Mouse (Mus musculus): ENCODE measurements around the gene Cadm4. TPM values are rescaled to one million over a fixed set of nuclear protein-coding genes. Genes with fewer than 3 reads are reported as not detected.

Cadm4 gene
- polyA plus RNA-seq, 1 experiment from 2014 or later, result 0.23 TPM

DNA sequence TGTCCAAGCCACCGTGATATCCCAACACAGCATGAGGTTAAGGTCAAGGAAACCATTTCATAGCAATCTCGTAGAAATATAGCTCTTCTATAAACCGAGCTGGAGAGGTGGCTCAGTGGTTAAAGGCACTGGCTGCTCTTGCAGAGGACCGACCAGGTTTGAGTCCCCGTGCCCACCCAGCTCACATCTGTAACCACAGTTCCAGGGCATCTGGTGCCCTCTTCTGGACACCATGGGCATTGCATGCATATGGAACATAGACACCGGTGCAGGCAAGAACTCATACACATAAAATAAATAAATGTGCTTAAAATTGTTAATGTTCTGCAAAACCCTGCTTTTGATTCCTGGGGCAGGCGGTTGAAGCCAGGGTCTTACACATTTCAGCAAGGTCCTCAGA, 8.9 kb upstream of the Cadm4 start:
- Histone ChIP-seq H3K27ac (ENCODE audit: low read depth, low read length) (no peak overlapping the region), H3K9ac (ENCODE audit: low read depth, low read length) (no peak overlapping the region), H3K36me3 (ENCODE audit: control insufficient read depth, insufficient read depth, low read length) (no peaks in the 10 kb centered on the region), H3K4me1 (ENCODE audit: control insufficient read depth, insufficient read depth, low read length) (no peaks in the 10 kb centered on the region), H3K9me3 (replicated peaks; ENCODE audit: control insufficient read depth, low read length) (no peaks in the 10 kb centered on the region), H3K4me2 (no peak overlapping the region), H3K4me3 (ENCODE audit: low read depth, low read length) (no peak overlapping the region), H3K27me3 (ENCODE audit: control insufficient read depth, insufficient read depth, low read length) (no peaks in the 10 kb centered on the region)
- no peak for ATAC-seq (replicated peaks; ENCODE audit: insufficient number of reproducible peaks, low FRiP score, low TSS enrichment)
- WGBS (ENCODE audit: insufficient replicate concordance), result 64% methylated on average over 7 of the region's 7 CpGs

DNA sequence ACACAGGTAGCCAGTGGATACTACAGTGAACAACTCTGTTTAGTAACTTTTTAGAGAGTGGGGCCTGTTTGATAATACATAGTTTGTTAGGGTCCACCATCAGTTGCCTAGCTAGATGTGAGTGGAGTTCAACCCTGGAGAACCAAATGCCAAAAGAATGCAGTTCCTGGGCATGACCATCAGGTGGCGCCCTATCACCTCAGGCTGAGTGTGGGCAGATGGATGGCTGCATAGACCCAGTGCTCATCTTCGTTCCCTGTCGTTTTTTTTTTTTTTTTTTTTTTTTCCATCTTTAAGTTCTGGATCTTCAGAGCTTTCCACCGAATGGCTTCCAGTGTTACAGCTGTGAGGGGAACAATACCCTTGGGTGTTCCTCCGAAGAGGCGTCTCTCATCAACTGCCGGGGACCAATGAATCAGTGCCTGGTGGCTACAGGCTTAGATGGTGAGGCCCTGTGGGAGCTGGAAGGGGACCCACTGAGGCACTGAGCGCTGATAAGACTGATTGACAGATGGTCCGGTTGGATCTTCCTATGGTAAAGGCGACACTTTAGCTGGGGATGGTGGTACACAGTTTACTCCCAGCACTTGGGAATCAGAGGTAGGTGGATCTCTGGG, 7.8 kb upstream of the Cadm4 start:
- H3K9ac ChIP-seq (ENCODE audit: low read depth, low read length), result no peak overlapping the region
- no peaks in the 10 kb centered on the region for H3K4me1 ChIP-seq (ENCODE audit: control insufficient read depth, insufficient read depth, low read length)
- no peaks in the 10 kb centered on the region for H3K36me3 ChIP-seq (ENCODE audit: control insufficient read depth, insufficient read depth, low read length)
- H3K4me3 ChIP-seq (ENCODE audit: low read depth, low read length), result no peak overlapping the region
- H3K4me2 ChIP-seq, result no peak overlapping the region
- no peaks in the 10 kb centered on the region; the same call in 1 of the 2 replicates for H3K27me3 ChIP-seq (ENCODE audit: control insufficient read depth, insufficient read depth, low read length)
- WGBS (ENCODE audit: insufficient replicate concordance), result 49% methylated on average over 10 of the region's 10 CpGs
- H3K9me3 ChIP-seq (replicated peaks; ENCODE audit: control insufficient read depth, low read length), result no peaks in the 10 kb centered on the region
- no peak overlapping the region for H3K27ac ChIP-seq (ENCODE audit: low read depth, low read length)
- no peak for ATAC-seq (replicated peaks; ENCODE audit: insufficient number of reproducible peaks, low FRiP score, low TSS enrichment)

DNA sequence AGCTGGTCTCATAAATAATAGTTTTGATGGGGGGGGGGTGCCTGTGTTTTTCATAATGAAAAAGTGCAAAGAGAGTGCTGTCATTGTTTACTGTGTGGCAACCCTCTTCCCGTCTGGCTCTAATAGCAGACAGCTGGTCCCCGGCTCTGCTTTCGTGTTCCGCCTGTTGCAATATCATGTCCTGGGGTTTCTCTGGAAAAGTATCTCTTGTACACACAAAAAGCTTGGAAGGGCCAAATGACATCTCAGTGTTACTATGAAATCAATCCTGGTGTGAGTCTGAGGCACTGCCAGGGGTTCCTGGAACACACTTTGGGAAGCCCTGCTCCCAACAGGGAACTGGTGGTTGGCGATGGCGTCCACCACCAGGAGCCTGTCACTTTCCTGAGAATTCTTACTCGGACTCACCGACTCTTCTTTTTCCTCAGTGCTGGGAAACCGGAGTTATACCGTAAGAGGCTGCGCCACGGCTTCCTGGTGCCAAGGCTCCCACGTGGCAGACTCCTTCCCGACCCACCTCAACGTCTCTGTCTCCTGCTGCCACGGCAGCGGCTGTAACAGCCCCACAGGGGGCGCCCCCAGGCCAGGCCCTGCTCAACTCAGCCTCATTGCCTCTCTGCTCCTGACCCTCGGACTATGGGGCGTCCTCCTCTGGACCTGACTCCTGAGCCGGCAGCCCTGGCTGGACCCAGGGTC, 6.9 kb upstream of the Cadm4 start:
- Histone ChIP-seq H3K4me3 (ENCODE audit: low read depth, low read length) (no peak overlapping the region), H3K9me3 (replicated peaks; ENCODE audit: control insufficient read depth, low read length) (no peaks in the 10 kb centered on the region), H3K27me3 (ENCODE audit: control insufficient read depth, insufficient read depth, low read length) (peaks cover 3% of the 10 kb centered on the region; the same call in 1 of the 2 replicates), H3K4me2 (no peak overlapping the region), H3K27ac (ENCODE audit: low read depth, low read length) (no peak overlapping the region), H3K9ac (ENCODE audit: low read depth, low read length) (no peak overlapping the region), H3K4me1 (ENCODE audit: control insufficient read depth, insufficient read depth, low read length) (no peaks in the 10 kb centered on the region), H3K36me3 (ENCODE audit: control insufficient read depth, insufficient read depth, low read length) (no peaks in the 10 kb centered on the region)
- ATAC-seq (replicated peaks; ENCODE audit: insufficient number of reproducible peaks, low FRiP score, low TSS enrichment), result no peak
- 44% methylated on average over 21 of the region's 21 CpGs for WGBS (ENCODE audit: insufficient replicate concordance)

DNA sequence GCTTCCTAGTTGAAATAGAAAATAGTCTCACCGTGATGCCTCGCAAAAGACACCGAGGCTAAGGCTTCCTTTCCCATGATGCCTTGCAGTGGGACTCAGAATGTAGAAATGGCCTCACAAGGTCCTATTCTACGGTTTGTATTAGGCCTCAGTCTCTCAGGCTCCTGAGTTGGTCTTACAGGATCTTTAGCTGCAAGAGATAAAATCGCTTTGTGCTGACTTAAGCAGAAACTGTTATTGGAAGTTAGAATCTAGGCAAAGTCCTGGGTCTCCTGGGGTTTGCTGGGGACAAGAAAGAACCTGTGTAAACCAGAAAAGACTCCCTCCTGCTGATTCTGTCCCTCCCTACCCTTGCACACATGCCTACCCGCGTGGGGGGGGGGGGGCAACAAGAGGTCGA, 5.5 kb upstream of the Cadm4 start:
- H3K9me3 ChIP-seq (replicated peaks; ENCODE audit: control insufficient read depth, low read length), result no peaks in the 10 kb centered on the region
- 78% methylated on average over 8 of the region's 8 CpGs for WGBS (ENCODE audit: insufficient replicate concordance)
- H3K4me2 ChIP-seq, result no peak overlapping the region
- no peaks in the 10 kb centered on the region for H3K36me3 ChIP-seq (ENCODE audit: control insufficient read depth, insufficient read depth, low read length)
- H3K4me3 ChIP-seq (ENCODE audit: low read depth, low read length), result no peak overlapping the region
- no peaks in the 10 kb centered on the region for H3K4me1 ChIP-seq (ENCODE audit: control insufficient read depth, insufficient read depth, low read length)
- no peak overlapping the region for H3K9ac ChIP-seq (ENCODE audit: low read depth, low read length)
- ATAC-seq (replicated peaks; ENCODE audit: insufficient number of reproducible peaks, low FRiP score, low TSS enrichment), result no peak
- no peak overlapping the region for H3K27ac ChIP-seq (ENCODE audit: low read depth, low read length)
- H3K27me3 ChIP-seq (ENCODE audit: control insufficient read depth, insufficient read depth, low read length), result peaks cover 17% of the 10 kb centered on the region

DNA sequence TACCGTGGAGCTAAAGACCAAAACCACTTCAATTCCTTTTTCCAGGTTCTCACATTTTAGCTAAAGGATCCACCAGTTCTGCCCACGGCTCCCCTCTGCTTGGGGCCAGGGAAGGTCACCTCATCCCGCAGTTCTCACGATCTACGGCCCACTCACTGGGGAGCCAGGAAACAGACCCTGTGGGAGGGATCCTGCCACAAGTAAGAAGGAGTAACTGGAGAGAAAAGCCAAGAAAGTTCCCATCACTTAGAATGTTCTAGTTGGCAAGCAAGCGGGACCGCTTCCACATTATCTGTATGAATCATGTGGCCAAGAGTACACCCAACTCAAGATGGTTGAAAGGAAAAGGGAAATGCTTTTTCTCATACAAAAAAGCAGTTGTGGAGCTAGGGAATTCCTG, 5.0 kb upstream of the Cadm4 start:
- no peaks in the 10 kb centered on the region for H3K4me1 ChIP-seq (ENCODE audit: control insufficient read depth, insufficient read depth, low read length)
- H3K4me2 ChIP-seq, result no peak overlapping the region
- H3K9me3 ChIP-seq (replicated peaks; ENCODE audit: control insufficient read depth, low read length), result no peaks in the 10 kb centered on the region
- peaks cover 22% of the 10 kb centered on the region for H3K27me3 ChIP-seq (ENCODE audit: control insufficient read depth, insufficient read depth, low read length)
- H3K4me3 ChIP-seq (ENCODE audit: low read depth, low read length), result no peak overlapping the region
- ATAC-seq (replicated peaks; ENCODE audit: insufficient number of reproducible peaks, low FRiP score, low TSS enrichment), result no peak
- WGBS (ENCODE audit: insufficient replicate concordance), result 76% methylated on average over 7 of the region's 7 CpGs
- H3K36me3 ChIP-seq (ENCODE audit: control insufficient read depth, insufficient read depth, low read length), result no peaks in the 10 kb centered on the region
- H3K9ac ChIP-seq (ENCODE audit: low read depth, low read length), result no peak overlapping the region
- H3K27ac ChIP-seq (ENCODE audit: low read depth, low read length), result no peak overlapping the region

DNA sequence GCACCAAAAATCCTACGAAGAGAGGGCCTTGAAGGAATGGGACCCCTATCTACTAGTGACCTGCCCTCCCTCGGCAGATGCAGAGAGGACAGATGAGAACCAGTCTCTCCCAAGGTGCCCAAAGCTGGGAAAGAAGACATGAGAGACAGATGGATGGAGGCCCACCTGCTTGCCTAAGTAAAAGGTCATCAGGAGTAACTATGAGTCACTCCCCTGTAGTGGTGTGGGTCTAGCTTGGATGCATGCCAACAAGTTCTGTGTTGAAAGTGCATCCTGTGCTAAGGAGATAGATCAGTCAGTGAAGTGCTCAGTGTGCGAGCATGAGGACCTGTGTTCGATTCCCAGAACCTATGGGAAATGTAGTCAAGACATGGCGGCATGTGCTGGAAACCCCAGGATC, 2.9 kb upstream of the Cadm4 start:
- Histone ChIP-seq H3K4me2 (no peak overlapping the region), H3K36me3 (ENCODE audit: control insufficient read depth, insufficient read depth, low read length) (no peaks in the 10 kb centered on the region), H3K27ac (ENCODE audit: low read depth, low read length) (no peak overlapping the region), H3K4me1 (ENCODE audit: control insufficient read depth, insufficient read depth, low read length) (no peaks in the 10 kb centered on the region; the same call in 1 of the 2 replicates), H3K4me3 (ENCODE audit: low read depth, low read length) (no peak overlapping the region), H3K9me3 (replicated peaks; ENCODE audit: control insufficient read depth, low read length) (no peaks in the 10 kb centered on the region), H3K9ac (ENCODE audit: low read depth, low read length) (no peak overlapping the region), H3K27me3 (ENCODE audit: control insufficient read depth, insufficient read depth, low read length) (peaks cover 39% of the 10 kb centered on the region)
- WGBS (ENCODE audit: insufficient replicate concordance), result 78% methylated on average over 5 of the region's 5 CpGs
- ATAC-seq (replicated peaks; ENCODE audit: insufficient number of reproducible peaks, low FRiP score, low TSS enrichment), result no peak

DNA sequence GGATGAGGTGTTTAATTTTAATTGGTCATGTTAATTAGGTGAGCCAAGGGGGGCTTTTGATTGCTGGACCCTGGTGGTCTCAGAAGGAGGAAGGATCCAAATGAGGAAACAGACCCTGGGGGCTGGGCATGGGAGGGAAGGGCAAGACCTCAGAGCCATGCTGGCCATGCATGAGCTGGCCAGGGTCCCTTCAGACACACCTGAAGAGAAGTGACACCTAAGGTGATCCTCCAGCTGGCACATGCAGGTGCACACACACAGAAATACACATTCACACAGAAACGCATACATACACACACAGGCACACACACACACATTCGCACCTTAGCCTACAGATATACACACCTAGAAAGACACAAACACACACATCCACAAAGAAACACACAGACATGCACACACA, 2.1 kb upstream of the Cadm4 start:
- ATAC-seq (replicated peaks; ENCODE audit: insufficient number of reproducible peaks, low FRiP score, low TSS enrichment), result no peak
- H3K9ac ChIP-seq (ENCODE audit: low read depth, low read length), result no peak overlapping the region
- WGBS (ENCODE audit: insufficient replicate concordance), result 97% methylated on average over 2 of the region's 2 CpGs
- no peaks in the 10 kb centered on the region; the same call in 1 of the 2 replicates for H3K4me1 ChIP-seq (ENCODE audit: control insufficient read depth, insufficient read depth, low read length)
- no peaks in the 10 kb centered on the region for H3K36me3 ChIP-seq (ENCODE audit: control insufficient read depth, insufficient read depth, low read length)
- no peak overlapping the region for H3K27ac ChIP-seq (ENCODE audit: low read depth, low read length)
- no peaks in the 10 kb centered on the region for H3K9me3 ChIP-seq (replicated peaks; ENCODE audit: control insufficient read depth, low read length)
- H3K27me3 ChIP-seq (ENCODE audit: control insufficient read depth, insufficient read depth, low read length), result peaks cover 45% of the 10 kb centered on the region
- H3K4me3 ChIP-seq (ENCODE audit: low read depth, low read length), result no peak overlapping the region
- H3K4me2 ChIP-seq, result no peak overlapping the region

DNA sequence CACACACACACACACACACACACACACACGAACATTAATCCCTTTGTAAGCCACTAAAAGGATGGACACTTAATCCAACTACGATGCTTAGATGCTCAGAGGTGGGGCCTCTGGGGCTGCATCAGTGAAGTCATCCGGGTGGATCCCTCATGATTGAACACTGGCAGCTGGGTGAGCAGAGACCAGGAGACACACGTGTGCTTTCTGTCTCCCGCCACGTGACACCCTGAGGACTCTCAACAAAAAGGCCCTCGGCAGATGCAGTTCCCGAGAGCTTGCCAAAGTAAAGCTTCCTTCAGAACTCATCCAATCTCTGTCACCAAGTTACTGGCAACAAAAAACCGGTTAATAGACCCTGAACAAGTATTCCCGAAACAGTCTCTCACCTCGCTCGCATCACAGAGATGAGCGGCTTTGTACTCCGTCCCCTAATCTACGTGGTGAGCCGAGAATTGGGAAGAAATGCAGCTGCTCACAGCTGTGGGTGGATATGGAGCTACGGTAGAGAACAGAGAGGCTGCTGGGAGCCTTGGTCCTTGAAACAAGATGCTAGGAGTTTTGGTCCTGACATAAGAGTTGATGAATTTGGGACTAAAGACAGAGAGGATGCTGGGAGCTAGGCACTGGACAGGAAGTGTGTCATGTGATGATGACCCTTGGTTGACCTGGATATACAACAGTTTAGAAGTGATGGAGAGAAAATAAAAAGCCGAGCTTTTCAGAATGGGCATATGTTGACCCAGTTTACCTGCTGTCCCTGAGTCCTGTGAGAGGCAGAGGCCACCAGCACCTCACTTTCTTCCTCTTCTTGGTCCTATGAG, 1.5 kb upstream of the Cadm4 start:
- H3K9me3 ChIP-seq (replicated peaks; ENCODE audit: control insufficient read depth, low read length), result no peaks in the 10 kb centered on the region
- no peaks in the 10 kb centered on the region for H3K36me3 ChIP-seq (ENCODE audit: control insufficient read depth, insufficient read depth, low read length)
- H3K27ac ChIP-seq (ENCODE audit: low read depth, low read length), result no peak overlapping the region
- ATAC-seq (replicated peaks; ENCODE audit: insufficient number of reproducible peaks, low FRiP score, low TSS enrichment), result no peak
- H3K4me1 ChIP-seq (ENCODE audit: control insufficient read depth, insufficient read depth, low read length), result no peaks in the 10 kb centered on the region; the same call in 1 of the 2 replicates
- no peak overlapping the region for H3K4me3 ChIP-seq (ENCODE audit: low read depth, low read length)
- peaks cover 47% of the 10 kb centered on the region for H3K27me3 ChIP-seq (ENCODE audit: control insufficient read depth, insufficient read depth, low read length)
- WGBS (ENCODE audit: insufficient replicate concordance), result 60% methylated on average over 18 of the region's 18 CpGs
- no peak overlapping the region for H3K9ac ChIP-seq (ENCODE audit: low read depth, low read length)
- H3K4me2 ChIP-seq, result no peak overlapping the region

All from heart, embryonic 11.5 days (tissue).